Mouse (Mus musculus) right cerebral cortex, adult 18-20 months (tissue): ENCODE results near the gene Fundc2.

Experiments used
- DNase-seq: peaks from one replicate; pipeline ENCODE4 v3.0.0; 2022; ENCODE audit warnings: mixed read lengths

The Fundc2 gene

GRCm38 (mm10) chrX:75382195-75382771 lies at the start of gene Fundc2, which contains the start of gene F8:
TSS of gene Fundc2 (plus strand) at chrX:75382399.
TSS of gene F8 (minus strand) at chrX:75382615.
- DNase-seq = peak; percentile 73

GRCm38 (mm10) chrX:75370197-75370596 lies 12.0 kb upstream of the Fundc2 start:
- no peak for DNase-seq

DNA sequence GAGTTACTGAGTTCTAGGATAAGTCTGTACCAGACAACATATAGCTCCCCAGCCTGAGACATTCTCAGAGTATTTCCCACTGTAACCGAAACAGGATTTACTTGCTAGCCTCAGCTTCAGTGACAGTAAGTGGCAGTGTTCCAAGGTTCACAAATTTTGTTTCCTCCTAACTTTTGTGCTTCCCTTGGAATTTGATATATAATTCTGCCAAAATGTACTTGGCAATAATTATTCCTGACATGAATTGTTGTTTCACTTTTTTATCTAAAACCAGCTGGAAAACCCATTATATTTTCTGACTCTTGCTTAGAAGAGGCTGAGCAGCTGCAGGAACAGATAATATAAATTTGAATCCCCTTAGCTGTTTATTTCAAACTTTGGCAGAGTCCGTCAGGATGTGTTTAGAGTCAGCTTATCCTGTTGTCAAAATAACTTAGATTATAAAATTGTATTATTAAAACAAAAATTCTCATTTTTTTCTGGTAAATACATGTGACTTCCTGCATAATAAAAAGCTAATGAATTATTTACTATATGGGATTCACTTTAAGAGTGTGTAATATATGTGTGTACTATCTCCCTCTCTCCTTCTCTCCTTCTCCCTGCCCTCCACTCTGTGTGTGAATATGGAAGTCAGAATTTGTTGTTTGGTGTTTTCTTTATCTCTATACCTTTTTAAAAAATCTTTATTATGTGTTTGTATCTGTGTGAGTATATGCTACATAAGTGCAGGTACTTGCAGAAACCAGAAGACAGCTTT lies 9.4 kb upstream of the Fundc2 start:
- no peak for DNase-seq

DNA sequence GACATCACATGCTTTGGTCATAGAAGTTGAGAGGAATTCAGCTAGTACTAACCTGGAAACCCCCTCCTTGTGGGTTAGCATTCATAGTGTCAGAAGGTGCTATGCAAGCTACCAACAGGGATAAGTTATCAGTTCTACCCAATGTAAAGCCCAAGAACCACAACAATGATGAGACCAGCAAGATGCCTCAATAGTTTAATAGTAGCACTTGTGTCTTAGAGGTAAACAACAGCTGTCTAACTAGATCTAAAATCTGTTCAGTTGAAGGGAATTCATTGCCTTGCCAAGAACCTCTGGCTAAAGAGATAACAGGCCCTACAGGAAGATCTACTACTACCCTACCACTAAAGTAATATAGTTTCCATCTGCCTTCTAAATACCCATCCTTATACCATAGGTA lies 5.4 kb upstream of the Fundc2 start:
- DNase-seq = no peak

- no peak for DNase-seq
These were observed 1.0 kb upstream of the Fundc2 start for GRCm38 (mm10) chrX:75381176-75381575.

DNA sequence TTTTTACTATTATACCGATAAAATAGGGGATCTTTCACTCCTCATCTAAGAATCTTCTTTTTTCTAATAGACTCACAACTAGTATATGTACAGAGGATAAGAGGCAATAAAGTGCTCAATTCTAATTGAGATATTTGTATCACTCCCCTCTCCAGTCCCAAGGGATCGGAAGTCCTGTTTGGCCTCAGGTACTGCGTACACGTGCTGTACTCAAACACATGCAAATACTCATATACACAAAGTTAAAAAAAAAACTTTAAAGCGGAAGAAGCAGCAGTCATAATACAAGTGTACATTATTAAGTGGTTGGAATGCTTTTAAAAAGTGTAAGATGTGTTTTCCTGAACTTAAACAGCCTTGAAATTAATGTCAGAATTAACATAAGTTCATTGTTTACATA lies 500 bp upstream of the Fundc2 start:
- no peak for DNase-seq

- no peak for DNase-seq
These were observed 17.3 kb downstream of the Fundc2 start for GRCm38 (mm10) chrX:75399471-75399870.

DNA sequence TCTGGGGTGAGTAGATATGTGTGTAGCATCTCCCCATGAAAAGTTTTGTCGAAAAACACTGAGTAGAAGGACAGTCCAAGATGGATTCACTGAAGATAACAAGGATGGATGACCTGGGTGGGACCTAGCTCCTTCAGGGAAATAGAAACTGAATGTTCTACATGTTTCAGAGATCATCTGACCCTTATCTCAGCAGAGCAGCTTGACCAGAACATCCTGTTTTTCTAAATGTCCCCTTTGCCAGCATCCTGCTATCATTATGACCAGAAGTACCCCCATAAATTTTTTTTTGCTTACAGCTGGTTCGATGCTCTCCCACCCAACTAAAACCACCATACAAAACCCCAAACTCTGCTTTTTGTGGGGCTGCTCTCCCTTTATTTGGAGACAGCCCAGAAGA lies 20.5 kb downstream of the Fundc2 start:
- no peak for DNase-seq

DNA sequence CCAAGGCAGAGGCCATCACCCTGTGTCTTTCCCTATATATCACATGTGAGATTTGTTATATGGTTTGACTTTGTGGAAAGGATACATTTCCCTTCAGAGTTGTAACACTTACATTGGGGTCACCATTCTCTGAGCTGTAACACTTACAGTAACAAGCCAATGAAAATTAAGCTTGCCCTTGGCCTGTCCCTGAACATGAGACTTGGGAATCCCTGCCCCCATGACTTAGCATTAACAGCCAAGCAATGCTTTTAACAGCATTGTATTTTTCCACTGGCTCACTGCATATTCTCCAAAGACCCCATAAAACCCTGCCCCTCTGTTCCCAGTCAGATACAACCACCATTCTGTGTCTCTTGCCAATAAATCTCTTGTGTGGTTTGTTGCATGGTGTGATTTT lies 21.2 kb downstream of the Fundc2 start:
- no peak for DNase-seq

DNA sequence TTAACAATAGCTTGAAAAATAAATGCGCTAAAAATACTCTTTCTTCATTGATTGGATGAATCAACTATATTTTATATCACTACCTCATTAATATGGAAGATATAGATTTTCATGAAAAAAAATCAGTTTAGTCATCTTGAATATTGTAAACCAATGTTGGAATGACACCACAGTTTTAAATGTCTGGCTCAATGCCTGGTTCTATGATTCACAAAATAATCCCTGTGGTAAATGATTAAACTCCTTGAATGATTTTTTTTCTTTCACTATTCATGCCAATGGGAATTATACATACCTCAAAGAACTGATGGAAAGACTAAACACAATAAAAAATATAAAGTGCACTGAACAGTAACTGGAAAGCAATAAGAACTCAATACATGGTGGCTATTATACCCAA lies 27.5 kb downstream of the Fundc2 start:
- DNase-seq = no peak

DNA sequence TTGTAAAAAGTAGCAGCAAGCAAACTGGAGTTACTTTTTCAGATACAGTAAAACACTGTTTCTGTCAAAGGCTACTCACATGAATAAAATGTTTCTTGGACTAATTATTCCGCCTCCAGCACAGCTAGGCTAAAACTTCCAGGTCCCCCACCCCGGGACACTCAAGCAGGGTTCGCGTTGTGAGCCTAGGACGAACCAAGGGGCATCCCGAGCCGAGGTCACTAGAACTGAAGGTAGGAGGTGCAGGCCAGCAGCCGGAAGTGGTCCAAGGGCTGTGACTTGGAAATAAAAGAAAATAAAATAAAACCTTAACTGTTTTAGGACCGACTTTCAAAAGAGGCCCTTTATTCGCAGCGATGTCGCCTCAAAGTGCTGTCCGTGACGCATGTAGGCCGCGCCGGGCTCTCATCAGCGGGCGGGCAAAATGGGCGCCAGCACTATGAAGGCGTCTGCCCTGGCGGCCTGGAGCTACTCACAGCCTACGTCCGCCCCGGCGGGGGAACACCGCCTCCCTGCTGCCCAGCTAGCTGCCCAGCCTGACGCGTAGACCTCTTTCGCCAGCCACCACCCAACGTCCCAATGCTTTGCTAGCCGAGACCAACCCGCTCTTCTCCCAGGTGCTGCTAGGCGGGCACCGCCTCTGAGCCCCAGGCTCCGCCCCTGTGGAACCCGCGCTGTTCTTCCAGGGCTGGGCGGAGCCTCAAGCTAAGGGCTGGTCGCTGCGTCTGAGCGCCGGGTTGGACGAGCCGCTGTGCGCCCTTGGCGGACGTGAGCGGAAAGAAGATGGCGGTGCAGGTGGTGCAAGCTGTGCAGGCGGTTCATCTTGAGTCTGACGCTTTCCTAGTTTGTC lies 34.0 kb downstream of the Fundc2 start, which contains the start of the genes Cmc4, Mtcp1 and Brcc3:
Cmc4 (minus strand) TSS at position 649 of the 850 bp plus-strand sequence.
Mtcp1 (minus strand) TSS at position 653 of the 850 bp plus-strand sequence.
Brcc3 (plus strand) TSS at position 693 of the 850 bp plus-strand sequence.
- peak; percentile 90 for DNase-seq
